ENCODE assay signal across 11 mouse cellular contexts in the genomic region with DNA sequence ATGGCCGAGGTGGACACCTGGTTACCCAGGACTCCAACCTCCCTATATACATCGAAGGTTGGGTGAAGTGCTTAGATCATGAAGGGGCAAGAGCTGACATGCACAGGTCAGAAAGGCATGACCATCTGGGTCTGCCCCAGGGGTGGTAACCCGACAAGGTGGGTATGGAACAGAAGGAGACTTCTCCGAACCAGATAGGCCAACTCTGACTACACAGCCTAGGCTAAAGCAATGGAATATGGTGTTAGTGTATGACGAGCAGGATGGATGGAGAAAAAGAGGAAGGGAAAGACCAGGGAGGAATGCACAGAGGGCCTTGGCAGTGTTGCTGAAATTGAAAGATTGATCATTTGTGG. TPM values are rescaled to one million over a fixed set of nuclear protein-coding genes. Genes with fewer than 3 reads are reported as not detected.
A peak's percentile ranks its signal among the peaks of the same experiment; 100 is the strongest.
DNase-seq lines count a peak whose midpoint lies in the region; ATAC-seq and TF ChIP-seq lines count a peak whose summit lies in the region.
"Had no signal": no experiment of that assay in that cellular context is flagged by ENCODE, and none has a peak within 500 bp of the region (broad histone marks: within the 10 kb centered on the region; RNA-seq: fewer than 3 reads in every experiment).

No protein-coding gene starts in this region.

- H3K4me1 ChIP-seq in heart, embryonic 11.5 days (ENCODE audit: control insufficient read depth, insufficient read depth, low read length) = peaks cover 3% of the 10 kb centered on the region; the same call in 1 of the 2 replicates
- H3K4me1 ChIP-seq in MEL (ENCODE audit: control insufficient read depth in 1 of 2, insufficient read depth in 2 of 2, low read length in 2 of 2) = peaks cover 1 to 6% of the 10 kb centered on the region in 2 experiments; a peak in 2 of 4 replicates
- H3K4me1 ChIP-seq in hindbrain, embryonic 14.5 days (replicated peaks; ENCODE audit: control insufficient read depth, insufficient read depth, low read length) = peaks cover 17% of the 10 kb centered on the region; the same call in 1 of the 2 replicates
- H3K4me1 ChIP-seq in midbrain, embryonic 11.5 days (ENCODE audit: control insufficient read depth, insufficient read depth, low read length) = peaks cover 38% of the 10 kb centered on the region

- TF ChIP-seq RAD21 in MEL (IDR thresholded peaks at IDR 0.05; ENCODE audit: low read depth, low read length) = no peak

- H3K27ac ChIP-seq in heart, embryonic 11.5 days (ENCODE audit: low read depth, low read length) = no peak overlapping the region
- H3K27ac ChIP-seq in MEL (ENCODE audit: control insufficient read depth, low read depth, low read length) = no peak overlapping the region
- H3K27ac ChIP-seq in hindbrain, embryonic 14.5 days = no peak overlapping the region
- peak overlapping the region; percentile 98 for H3K27ac ChIP-seq in midbrain, embryonic 11.5 days (ENCODE audit: low read depth, low read length)

- no peak for DNase-seq in heart, postnatal 14 days
- DNase-seq in MEL (ENCODE audit: low read depth, low spot score) = no peak
- no peak for DNase-seq in hindbrain, embryonic 14.5 days (ENCODE audit: low spot score)
- no peak for DNase-seq in midbrain, embryonic 11.5 days (ENCODE audit: low spot score, missing footprints)
- DNase-seq in cerebellum, adult 9-11 months = no peak
- no peak for DNase-seq in spleen, postnatal 10 days (ENCODE audit: low spot score in 2 of 2)
- no peak for DNase-seq in frontal cortex, postnatal 25 days (ENCODE audit: low spot score in 2 of 2)

- peak overlapping the region; percentile 87 for H3K4me2 ChIP-seq in heart, embryonic 11.5 days
- peak overlapping the region; percentile 90 for H3K4me2 ChIP-seq in hindbrain, embryonic 14.5 days (replicated peaks)
- H3K4me2 ChIP-seq in midbrain, embryonic 11.5 days = peak overlapping the region; percentile 70

- no peak for TF ChIP-seq CTCF in MEL (IDR thresholded peaks at IDR 0.05 in 2 of 3, conservative IDR thresholded peaks at IDR 0.05 in 1 of 3; ENCODE audit: control insufficient read depth in 1 of 3, insufficient read depth in 1 of 3, low read depth in 2 of 3, low read length in 3 of 3, poor library complexity in 1 of 3, severe bottlenecking in 1 of 3)

- peaks cover 6% of the 10 kb centered on the region for H3K79me2 ChIP-seq in MEL (ENCODE audit: control insufficient read depth, insufficient read depth, low read length, poor library complexity)

- intact Hi-C loops in heart, postnatal 14 days (cut with DNase I) = loop anchor here (1.0 to 2.0 kb wide), 2 partner anchors 59 to 88 kb away; no protein-coding TSS in a partner anchor

- H3K4me3 ChIP-seq in heart, embryonic 11.5 days (ENCODE audit: low read depth, low read length) = peak overlapping the region; percentile 48
- peak overlapping the region; percentile 73 to 95 for H3K4me3 ChIP-seq in MEL (ENCODE audit: control insufficient read depth in 1 of 2, insufficient read depth in 1 of 2, low read depth in 2 of 2, low read length in 2 of 2)
- H3K4me3 ChIP-seq in hindbrain, embryonic 14.5 days (replicated peaks; ENCODE audit: low read length) = peak overlapping the region; percentile 46
- H3K4me3 ChIP-seq in midbrain, embryonic 11.5 days (ENCODE audit: low read depth, low read length) = peak overlapping the region; percentile 42

- 0 out of 2 replicates have a peak overlapping the region, but pooled peaks have one; percentile 50 for H3K9ac ChIP-seq in heart, embryonic 11.5 days (ENCODE audit: low read depth, low read length)
- peak overlapping the region; percentile 84 for H3K9ac ChIP-seq in MEL (ENCODE audit: control insufficient read depth, low read depth, low read length, poor library complexity, severe bottlenecking)
- H3K9ac ChIP-seq in hindbrain, embryonic 14.5 days = peak overlapping the region; percentile 71
- H3K9ac ChIP-seq in midbrain, embryonic 11.5 days (ENCODE audit: low read length) = peak overlapping the region; percentile 82

- H3K27me3 ChIP-seq in heart, embryonic 11.5 days (ENCODE audit: control insufficient read depth, insufficient read depth, low read length) = peaks cover 25% of the 10 kb centered on the region
- H3K27me3 ChIP-seq in MEL (ENCODE audit: control insufficient read depth in 1 of 2, insufficient read depth in 2 of 2, low read length in 2 of 2) = no peaks in the 10 kb centered on the region
- no peaks in the 10 kb centered on the region for H3K27me3 ChIP-seq in hindbrain, embryonic 14.5 days (ENCODE audit: control insufficient read depth, insufficient read depth, low read length)
- H3K27me3 ChIP-seq in midbrain, embryonic 11.5 days (ENCODE audit: control insufficient read depth, insufficient read depth, low read length) = no peaks in the 10 kb centered on the region

- no peak for ATAC-seq in heart, embryonic 11.5 days (replicated peaks; ENCODE audit: insufficient number of reproducible peaks, low FRiP score, low TSS enrichment)
- ATAC-seq in hindbrain, embryonic 14.5 days (ENCODE audit: low FRiP score) = no peak; the same call in 1 of the 2 replicates
- no peak for ATAC-seq in midbrain, embryonic 11.5 days (ENCODE audit: low FRiP score)

- no peaks in the 10 kb centered on the region for H3K36me3 ChIP-seq in heart, embryonic 11.5 days (ENCODE audit: control insufficient read depth, insufficient read depth, low read length)
- peaks cover 0 to 5% of the 10 kb centered on the region in 2 experiments; a peak in 2 of 4 replicates for H3K36me3 ChIP-seq in MEL (ENCODE audit: control insufficient read depth in 1 of 2, insufficient read depth in 2 of 2, low read length in 2 of 2)
- H3K36me3 ChIP-seq in hindbrain, embryonic 14.5 days (replicated peaks; ENCODE audit: control insufficient read depth, insufficient read depth) = no peaks in the 10 kb centered on the region
- H3K36me3 ChIP-seq in midbrain, embryonic 11.5 days (ENCODE audit: control insufficient read depth, insufficient read depth, low read length) = peaks cover 6% of the 10 kb centered on the region; the same call in 1 of the 2 replicates

- WGBS in heart, embryonic 11.5 days (ENCODE audit: insufficient replicate concordance) = 29% methylated on average over 5 of the region's 5 CpGs
- WGBS in hindbrain, embryonic 14.5 days = 28% methylated on average over 5 of the region's 5 CpGs
- 26% methylated on average over 5 of the region's 5 CpGs for WGBS in midbrain, embryonic 11.5 days

- no peak for TF ChIP-seq POLR2A in MEL (IDR thresholded peaks at IDR 0.05; ENCODE audit: control insufficient read depth in 1 of 2, insufficient read depth in 1 of 2, low read depth in 1 of 2, low read length in 2 of 2, poor library complexity in 1 of 2)

- no peak for TF ChIP-seq EP300 in MEL (IDR thresholded peaks at IDR 0.05; ENCODE audit: low read depth in 1 of 2, low read length in 2 of 2)

- no peaks in the 10 kb centered on the region for H3K9me3 ChIP-seq in heart, embryonic 11.5 days (replicated peaks; ENCODE audit: control insufficient read depth, low read length)
- no peaks in the 10 kb centered on the region for H3K9me3 ChIP-seq in MEL (replicated peaks; ENCODE audit: insufficient read depth, low read length)
- no peaks in the 10 kb centered on the region for H3K9me3 ChIP-seq in hindbrain, embryonic 14.5 days (ENCODE audit: control insufficient read depth, low read length)
- no peaks in the 10 kb centered on the region for H3K9me3 ChIP-seq in midbrain, embryonic 11.5 days (ENCODE audit: control insufficient read depth, low read length)

RNA-seq across cellular contexts. Expression of a gene that starts 6.0 kb away (rescaled TPM):
- 4.5 and 4.8 TPM in 2 replicates for polyA plus RNA-seq in heart, embryonic 11.5 days (2014; fragmentation: Nextera tagmentation; extraction: Ambion mirVana)
- 10 to 100 TPM; 14.0 to 15.0 TPM for total RNA-seq in heart, postnatal 14 days (2021)
- 6.3 and 6.5 TPM in 2 replicates for total RNA-seq in MEL (2012; rRNA removed)
- 10 to 100 TPM in 1 of 2 experiments, not detected in 1; 12.3 TPM for polyA plus RNA-seq in MEL (2012; ENCODE audit: insufficient read depth in 1 of 2, insufficient read length in 2 of 2, low read depth in 1 of 2, low replicate concordance in 2 of 2, missing spikeins in 1 of 2)
- 15.6 and 19.9 TPM in 2 replicates for polyA plus RNA-seq in hindbrain, embryonic 14.5 days (2014; fragmentation: Nextera tagmentation; extraction: Ambion mirVana)
- 60.3 and 63.9 TPM in 2 replicates for polyA plus RNA-seq in midbrain, embryonic 11.5 days (2014; fragmentation: Nextera tagmentation; extraction: Ambion mirVana)

RNA-seq across cellular contexts. Expression of a gene that starts 10.1 kb away (rescaled TPM):
- polyA plus RNA-seq in heart, embryonic 11.5 days (2014; fragmentation: Nextera tagmentation; extraction: Ambion mirVana) = 5.9 and 8.3 TPM in 2 replicates
- total RNA-seq in heart, postnatal 14 days (2021) = 1 to 10 TPM; 5.0 to 5.5 TPM
- 7.6 and 9.1 TPM in 2 replicates for total RNA-seq in MEL (2012; rRNA removed)
- polyA plus RNA-seq in MEL (2012; ENCODE audit: insufficient read depth in 1 of 2, insufficient read length in 2 of 2, low read depth in 1 of 2, low replicate concordance in 2 of 2, missing spikeins in 1 of 2) = 10 to 100 TPM in 1 of 2 experiments, not detected in 1; 13.7 TPM
- polyA plus RNA-seq in hindbrain, embryonic 14.5 days (2014; fragmentation: Nextera tagmentation; extraction: Ambion mirVana) = 2.0 and 2.2 TPM in 2 replicates
- 1.4 and 1.5 TPM in 2 replicates for polyA plus RNA-seq in midbrain, embryonic 11.5 days (2014; fragmentation: Nextera tagmentation; extraction: Ambion mirVana)

RNA-seq across cellular contexts. Expression of a gene that starts 24.7 kb away (rescaled TPM):
- polyA plus RNA-seq in heart, embryonic 11.5 days (2014; fragmentation: Nextera tagmentation; extraction: Ambion mirVana) = 62.9 and 69.0 TPM in 2 replicates
- 10 to 100 TPM; 35.7 to 36.2 TPM for total RNA-seq in heart, postnatal 14 days (2021)
- total RNA-seq in MEL (2012; rRNA removed) = 62.9 and 63.1 TPM in 2 replicates
- polyA plus RNA-seq in MEL (2012; ENCODE audit: insufficient read depth in 1 of 2, insufficient read length in 2 of 2, low read depth in 1 of 2, low replicate concordance in 2 of 2, missing spikeins in 1 of 2) = 10 to 100 TPM in 1 of 2 experiments, not detected in 1; 83.5 TPM
- 88.0 and 91.6 TPM in 2 replicates for polyA plus RNA-seq in hindbrain, embryonic 14.5 days (2014; fragmentation: Nextera tagmentation; extraction: Ambion mirVana)
- polyA plus RNA-seq in midbrain, embryonic 11.5 days (2014; fragmentation: Nextera tagmentation; extraction: Ambion mirVana) = 96.4 and 102 TPM in 2 replicates

RNA-seq across cellular contexts. Expression of a gene that starts 27.9 kb away (rescaled TPM):
- not detected in 2 replicates for polyA plus RNA-seq in heart, embryonic 11.5 days (2014; fragmentation: Nextera tagmentation; extraction: Ambion mirVana)
- not detected for total RNA-seq in heart, postnatal 14 days (2021)
- total RNA-seq in MEL (2012; rRNA removed) = not detected in 2 replicates
- polyA plus RNA-seq in MEL (2012; ENCODE audit: insufficient read depth in 1 of 2, insufficient read length in 2 of 2, low read depth in 1 of 2, low replicate concordance in 2 of 2, missing spikeins in 1 of 2) = under 1 TPM in 1 of 2 experiments, not detected in 1; 0.07 TPM
- polyA plus RNA-seq in hindbrain, embryonic 14.5 days (2014; fragmentation: Nextera tagmentation; extraction: Ambion mirVana) = not detected in 2 replicates
- not detected in 2 replicates for polyA plus RNA-seq in midbrain, embryonic 11.5 days (2014; fragmentation: Nextera tagmentation; extraction: Ambion mirVana)
- total RNA-seq: adrenal gland, adult 18-20 months had no signal
- polyA plus RNA-seq: C2C12; spleen, adult 2 months had no signal

RNA-seq across cellular contexts. Expression of a gene that starts 32.0 kb away (rescaled TPM):
- 0.44 TPM in 1 of 2 replicates, not detected in the other for polyA plus RNA-seq in heart, embryonic 11.5 days (2014; fragmentation: Nextera tagmentation; extraction: Ambion mirVana)
- total RNA-seq in heart, postnatal 14 days (2021) = not detected
- total RNA-seq in MEL (2012; rRNA removed) = 1.1 TPM in 1 of 2 replicates, not detected in the other
- polyA plus RNA-seq in MEL (2012; ENCODE audit: insufficient read depth in 1 of 2, insufficient read length in 2 of 2, low read depth in 1 of 2, low replicate concordance in 2 of 2, missing spikeins in 1 of 2) = 10 to 100 TPM in 1 of 2 experiments, not detected in 1; 15.6 TPM
- not detected in 2 replicates for polyA plus RNA-seq in hindbrain, embryonic 14.5 days (2014; fragmentation: Nextera tagmentation; extraction: Ambion mirVana)
- polyA plus RNA-seq in midbrain, embryonic 11.5 days (2014; fragmentation: Nextera tagmentation; extraction: Ambion mirVana) = 0.94 TPM in 1 of 2 replicates, not detected in the other
- total RNA-seq: adrenal gland, adult 18-20 months had no signal
- polyA plus RNA-seq: C2C12 had no signal
